Mouse (Mus musculus) MEL (cell line): Measurements from ENCODE around the gene Samm50.

Source experiments
- CHD2 ChIP-seq: IDR thresholded peaks from 2 replicates; pipeline ENCODE4 v1.6.1; 2011; ENCODE audit warnings: low read length, improper control_type of control experiment
- CTCF ChIP-seq, 3 experiments: IDR thresholded peaks in 2 of 3; conservative IDR thresholded peaks in 1 of 3; 2 replicates each; pipeline ENCODE4 v1.5.1; 2011 to 2012; ENCODE audit warnings: low read length in 3 of 3, low read depth in 2 of 3, mild to moderate bottlenecking in 2 of 3, improper control_type of control experiment in 1 of 3, inconsistent platforms in 1 of 3, mixed read lengths in 1 of 3, moderate library complexity in 1 of 3; ENCODE audit not compliant: control insufficient read depth in 1 of 3, insufficient read depth in 1 of 3, poor library complexity in 1 of 3, severe bottlenecking in 1 of 3
- E2F4 ChIP-seq: IDR thresholded peaks from 2 replicates; pipeline ENCODE4 v1.6.1; 2011; ENCODE audit warnings: low read depth, low read length, improper control_type of control experiment, borderline replicate concordance
- GATA1 ChIP-seq: IDR thresholded peaks from 2 replicates; pipeline ENCODE4 v1.6.1; 2011; ENCODE audit warnings: low read depth, low read length, improper control_type of control experiment
- MAX ChIP-seq: IDR thresholded peaks from 2 replicates; pipeline ENCODE4 v1.6.1; 2011; ENCODE audit warnings: low read length, improper control_type of control experiment
- POLR2A ChIP-seq, 2 experiments: IDR thresholded peaks; 2 replicates each; pipeline ENCODE4 v1.6.1; 2011 to 2012; ENCODE audit warnings: low read length in 2 of 2, mild to moderate bottlenecking in 2 of 2, control low read depth in 1 of 2, improper control_type of control experiment in 1 of 2, low read depth in 1 of 2, moderate library complexity in 1 of 2; ENCODE audit not compliant: control insufficient read depth in 1 of 2, insufficient read depth in 1 of 2, poor library complexity in 1 of 2
- TCF12 ChIP-seq: IDR thresholded peaks from 2 replicates; pipeline ENCODE4 v1.6.1; 2014; ENCODE audit warnings: low read depth, mild to moderate bottlenecking, inconsistent platforms, low read length, improper control_type of control experiment, moderate library complexity
- ZC3H11A ChIP-seq: IDR thresholded peaks from 2 replicates; pipeline ENCODE4 v1.6.1; 2012; ENCODE audit warnings: low read depth, mild to moderate bottlenecking, inconsistent platforms, low read length, improper control_type of control experiment
- ZKSCAN1 ChIP-seq: IDR thresholded peaks from 2 replicates; pipeline ENCODE4 v1.6.1; 2012; ENCODE audit warnings: low read depth, mild to moderate bottlenecking, inconsistent platforms, low read length, improper control_type of control experiment, moderate library complexity

GRCm38 (mm10) chr15:84191724-84192057 is 350 bp upstream of the Samm50 start:
- TF ChIP-seq TCF12 (no peak), CHD2 (no peak), CTCF (IDR thresholded peaks at IDR 0.05 in 2 of 3, conservative IDR thresholded peaks at IDR 0.05 in 1 of 3; ENCODE audit: control insufficient read depth in 1 of 3, insufficient read depth in 1 of 3, low read depth in 2 of 3, low read length in 3 of 3, poor library complexity in 1 of 3, severe bottlenecking in 1 of 3) (no peak), E2F4 (no peak), POLR2A (IDR thresholded peaks at IDR 0.05; ENCODE audit: control insufficient read depth in 1 of 2, insufficient read depth in 1 of 2, low read depth in 1 of 2, low read length in 2 of 2, poor library complexity in 1 of 2) (peak in 1 of 2 experiments; percentile 83; a peak in 2 of 4 replicates), ZKSCAN1 (no peak), MAX (no peak), ZC3H11A (no peak), GATA1 (no peak)
